Comparison of ENCODE assay signal across 7 mouse cellular contexts in the genomic region with DNA sequence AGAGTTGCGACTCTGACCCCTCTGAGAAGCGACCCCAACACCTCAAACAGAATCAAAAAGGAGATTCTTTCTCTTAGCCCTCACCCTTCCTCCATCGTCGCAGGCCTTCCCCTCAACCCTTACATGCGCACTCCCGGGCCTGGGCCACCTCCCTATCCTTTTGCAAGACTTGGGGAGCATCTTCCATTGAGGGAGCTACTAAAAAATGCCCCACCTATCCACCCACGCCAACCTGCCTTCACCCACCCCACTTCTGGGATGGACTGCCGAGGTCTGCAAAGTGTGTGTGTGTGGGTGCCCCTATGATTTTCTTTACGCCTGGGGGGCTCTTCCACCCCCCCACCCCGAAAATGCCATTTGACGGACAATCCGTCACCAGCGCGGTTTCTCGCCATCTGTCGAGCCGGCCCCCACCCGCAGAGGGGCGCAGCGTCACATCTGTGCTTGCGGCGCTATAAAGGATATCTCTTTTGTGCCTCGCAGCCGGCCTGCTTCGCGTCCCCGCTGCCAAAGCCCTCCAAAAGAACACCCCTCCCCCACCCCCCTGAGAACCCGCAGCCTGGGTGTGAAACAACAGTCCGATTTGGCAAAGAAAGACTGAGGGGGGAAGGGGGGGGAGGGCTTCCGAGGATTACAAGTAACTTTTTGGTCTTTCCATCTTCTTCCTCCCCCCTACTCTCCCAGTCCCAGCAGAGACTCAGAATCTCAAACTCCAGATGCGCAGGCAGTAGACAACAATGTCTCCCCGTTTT. TPM values are rescaled to one million over a fixed set of nuclear protein-coding genes. Genes with fewer than 3 reads are reported as not detected.
DNase-seq lines count a peak whose midpoint lies in the region; ATAC-seq and TF ChIP-seq lines count a peak whose summit lies in the region.

No protein-coding gene starts in this region.

- H3K9me3 ChIP-seq in E14TG2a.4 (ENCODE audit: low read length), result 0 out of 2 replicates have a peak, but pooled peaks cover 4% of the 10 kb centered on the region
- H3K9me3 ChIP-seq in forebrain, embryonic 14.5 days (replicated peaks; ENCODE audit: control insufficient read depth, low read length), result no peaks in the 10 kb centered on the region
- no peaks in the 10 kb centered on the region for H3K9me3 ChIP-seq in midbrain, embryonic 10.5 days (replicated peaks)

- H3K4me3 ChIP-seq in E14TG2a.4 (replicated peaks; ENCODE audit: low read length), result peak overlapping the region; percentile 87
- peak overlapping the region; percentile 53 for H3K4me3 ChIP-seq in forebrain, embryonic 14.5 days (ENCODE audit: low read depth, low read length)
- H3K4me3 ChIP-seq in midbrain, embryonic 10.5 days, result peak overlapping the region; percentile 65

- H3K27me3 ChIP-seq in E14TG2a.4 (ENCODE audit: insufficient read depth, low read length), result peaks cover 44% of the 10 kb centered on the region
- H3K27me3 ChIP-seq in forebrain, embryonic 14.5 days (replicated peaks; ENCODE audit: control insufficient read depth, insufficient read depth, low read length), result no peaks in the 10 kb centered on the region
- peaks cover 39% of the 10 kb centered on the region for H3K27me3 ChIP-seq in midbrain, embryonic 10.5 days (ENCODE audit: low read depth, poor library complexity, severe bottlenecking)

- H3K9ac ChIP-seq in forebrain, embryonic 14.5 days (ENCODE audit: low read length), result peak overlapping the region; percentile 88

- peak; percentile 77 for ATAC-seq in forebrain, embryonic 14.5 days

- peak overlapping the region; percentile 97 for H3K27ac ChIP-seq in forebrain, embryonic 14.5 days (ENCODE audit: low read depth, low read length)
- H3K27ac ChIP-seq in midbrain, embryonic 10.5 days (replicated peaks), result peak overlapping the region; percentile 95

- no peak for TF ChIP-seq CTCF in E14TG2a.4 (conservative IDR thresholded peaks at IDR 0.05; ENCODE audit: low read length)

- peaks cover 34% of the 10 kb centered on the region for H3K4me1 ChIP-seq in E14TG2a.4 (replicated peaks; ENCODE audit: low read depth, low read length)
- peaks cover 15% of the 10 kb centered on the region for H3K4me1 ChIP-seq in forebrain, embryonic 14.5 days (ENCODE audit: control insufficient read depth, insufficient read depth, low read length)
- peaks cover 68% of the 10 kb centered on the region for H3K4me1 ChIP-seq in midbrain, embryonic 10.5 days

- under 1% methylated on average over 32 of the region's 32 CpGs for WGBS in forebrain, embryonic 14.5 days
- under 1% methylated on average over 32 of the region's 32 CpGs for WGBS in midbrain, embryonic 10.5 days

- H3K36me3 ChIP-seq in E14TG2a.4 (ENCODE audit: insufficient read depth, low read length), result no peaks in the 10 kb centered on the region
- no peaks in the 10 kb centered on the region for H3K36me3 ChIP-seq in forebrain, embryonic 14.5 days (ENCODE audit: control insufficient read depth, insufficient read depth, low read length)
- H3K36me3 ChIP-seq in midbrain, embryonic 10.5 days, result peaks cover 3% of the 10 kb centered on the region; the same call in 1 of the 2 replicates

- DNase-seq in MN1 (ENCODE audit: low spot score), result peak; percentile 71
- peak; percentile 93 for DNase-seq in forebrain, embryonic 14.5 days (ENCODE audit: low spot score)
- peak; percentile 87 for DNase-seq in midbrain, embryonic 10.5 days (ENCODE audit: low spot score)
- no peak for DNase-seq in urinary bladder, adult 2 months (ENCODE audit: low spot score)
- no peak for DNase-seq in urinary bladder, postnatal 36 days (ENCODE audit: low spot score in 2 of 2)
- no peak for DNase-seq in ovary, postnatal 36 days (ENCODE audit: low spot score)

- H3K4me2 ChIP-seq in forebrain, embryonic 14.5 days (ENCODE audit: low read length), result peak overlapping the region; percentile 86

RNA-seq across cellular contexts. Expression of a gene that starts 0.6 kb away (rescaled TPM):
- polyA plus RNA-seq in forebrain, embryonic 14.5 days (2014; fragmentation: Nextera tagmentation; extraction: Ambion mirVana), result 20.0 and 28.8 TPM in 2 replicates
- 10.0 and 14.6 TPM in 2 replicates for polyA plus RNA-seq in midbrain, embryonic 10.5 days (2016; fragmentation: Nextera tagmentation; extraction: Ambion mirVana)
- polyA plus RNA-seq in urinary bladder, adult 2 months (2012; rRNA removed), result 0.38 and 0.44 TPM in 2 replicates

Comparison
In these comparisons a context has a peak if more than half of its experiments do, and no peak if none do; other contexts are left out.
1. DNase-seq: peak in MN1 (single experiment), forebrain, embryonic 14.5 days (single experiment) and midbrain, embryonic 10.5 days (single experiment); none in urinary bladder, adult 2 months (single experiment), urinary bladder, postnatal 36 days (0 of 2) and ovary, postnatal 36 days (single experiment).
2. Peak in every context shown above with its lines, with median percentiles within 50 percentile points of each other: H3K4me3 ChIP-seq.